Mouse (Mus musculus) embryonic facial prominence, embryonic 11.5 days (tissue): ENCODE results near the gene Abhd10. TPM values are rescaled to one million over a fixed set of nuclear protein-coding genes. Genes with fewer than 3 reads are reported as not detected.

Source experiments
- ATAC-seq: fragments of 200-750 bp; cut with Nextera tagmentation; replicated peaks from 2 replicates; pipeline ENCODE4 v1.8.0; 2017; ENCODE audit warnings: low read depth; ENCODE audit not compliant: insufficient number of reproducible peaks, low FRiP score, low TSS enrichment
- DNase-seq: peaks from one replicate; pipeline ENCODE4 v3.0.0-alpha.2; 2015; ENCODE audit warnings: low spot score
- H3K27ac ChIP-seq: fragments of 300-500 bp; sonication (generic); replicated peaks from 2 replicates; pipeline ENCODE4 v1.5.1; 2014; ENCODE audit warnings: mild to moderate bottlenecking, low read depth, low read length, control low read depth
- H3K27me3 ChIP-seq: fragments of 300-500 bp; sonication (generic); 2 replicates; pipeline ENCODE4 v1.6.1; 2014; ENCODE audit warnings: mild to moderate bottlenecking, low read length, moderate library complexity, mixed read lengths; ENCODE audit not compliant: control insufficient read depth, insufficient read depth
- H3K36me3 ChIP-seq: fragments of 300-500 bp; sonication (generic); replicated peaks from 2 replicates; pipeline ENCODE4 v1.6.1; 2014; ENCODE audit warnings: low read depth, mild to moderate bottlenecking, low read length, moderate library complexity, mixed read lengths; ENCODE audit not compliant: control insufficient read depth, insufficient read depth
- H3K4me1 ChIP-seq: fragments of 300-500 bp; sonication (generic); 2 replicates; pipeline ENCODE4 v1.6.1; 2014; ENCODE audit warnings: low read length, mixed read lengths; ENCODE audit not compliant: control insufficient read depth, insufficient read depth
- H3K4me2 ChIP-seq: fragments of 300-500 bp; sonication (generic); 2 replicates; pipeline ENCODE4 v1.6.1; 2014; ENCODE audit warnings: low read depth, mild to moderate bottlenecking, control low read depth, low read length, moderate library complexity
- H3K4me3 ChIP-seq: fragments of 300-500 bp; sonication (generic); 2 replicates; pipeline ENCODE4 v1.5.1; 2014; ENCODE audit warnings: low read depth, low read length, control low read depth
- H3K9ac ChIP-seq: fragments of 300-500 bp; sonication (generic); replicated peaks from 2 replicates; pipeline ENCODE4 v1.6.1; 2014; ENCODE audit warnings: mild to moderate bottlenecking, control low read depth, low read length
- H3K9me3 ChIP-seq: fragments of 300-500 bp; sonication (generic); replicated peaks from 2 replicates; pipeline ENCODE4 v1.6.1; 2016; ENCODE audit warnings: mild to moderate bottlenecking, low read length, inconsistent platforms, mixed read lengths; ENCODE audit not compliant: control insufficient read depth
- WGBS: fragments of 180-500 bp; shearing (Covaris S2); extraction: QIAGEN DNeasy Blood & Tissue Kit; methylation state at CpG from one replicate; pipeline ENCODE4 v1.1.7; 2014; 5-methylcytosine and 5-hydroxymethylcytosine counted together
- polyA plus RNA-seq: library from polyadenylated mRNA; unstranded; fragments of >200 nt; fragmentation: Nextera tagmentation; extraction: Ambion mirVana; gene quantifications from 2 replicates; pipeline ENCODE4 v1.2.1, GENCODE M21; 2014

Abhd10 gene
- polyA plus RNA-seq, 1 experiment from 2014 or later = 40.6 TPM

- no peak for ATAC-seq
- H3K4me1 ChIP-seq = no peaks in the 10 kb centered on the region
Observed at GRCm38 (mm10) chr16:45699301-45699700, 43.5 kb downstream of the Abhd10 start.

DNA sequence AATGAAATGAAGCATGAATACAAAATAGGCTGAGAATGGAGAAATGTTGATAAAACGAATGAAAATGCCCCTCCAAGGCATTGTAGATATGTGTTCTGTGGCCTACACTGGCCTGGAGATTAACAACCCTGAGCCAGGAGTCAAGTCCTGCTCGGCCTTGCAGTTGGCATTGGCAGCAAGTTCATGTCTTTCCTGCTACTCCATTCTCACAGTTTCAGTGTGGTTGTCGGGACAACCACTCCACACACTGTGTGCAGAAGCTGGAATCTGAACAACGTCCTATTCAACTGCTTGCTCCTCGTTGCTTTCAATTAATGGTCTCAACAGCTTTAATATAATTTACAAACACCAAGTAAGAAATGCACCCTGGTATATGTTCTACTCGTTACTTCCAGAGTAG, 44.8 kb downstream of the Abhd10 start:
- 81% methylated on average over 6 of the region's 6 CpGs for WGBS
- H3K27ac ChIP-seq = no peak overlapping the region
- no peaks in the 10 kb centered on the region for H3K4me1 ChIP-seq
- DNase-seq = no peak
- no peak overlapping the region for H3K9ac ChIP-seq
- H3K9me3 ChIP-seq = no peaks in the 10 kb centered on the region
- no peak overlapping the region for H3K4me3 ChIP-seq
- H3K27me3 ChIP-seq = no peaks in the 10 kb centered on the region
- no peak for ATAC-seq
- H3K4me2 ChIP-seq = no peak overlapping the region
- no peaks in the 10 kb centered on the region for H3K36me3 ChIP-seq

More at GRCm38 (mm10) chr16:45699301-45699700, 43.5 kb downstream of the Abhd10 start:
- no peaks in the 10 kb centered on the region for H3K27me3 ChIP-seq
- no peak for DNase-seq
- no peak overlapping the region for H3K27ac ChIP-seq
- H3K9me3 ChIP-seq = no peaks in the 10 kb centered on the region
- no peaks in the 10 kb centered on the region for H3K36me3 ChIP-seq
- no peak overlapping the region for H3K9ac ChIP-seq
- 73% methylated on average over 5 of the region's 5 CpGs for WGBS
- H3K4me2 ChIP-seq = no peak overlapping the region
- no peak overlapping the region for H3K4me3 ChIP-seq

- no peak for DNase-seq
- Histone ChIP-seq H3K4me2 (no peak overlapping the region), H3K9ac (no peak overlapping the region), H3K4me1 (no peaks in the 10 kb centered on the region), H3K9me3 (no peaks in the 10 kb centered on the region), H3K27ac (no peak overlapping the region), H3K27me3 (no peaks in the 10 kb centered on the region), H3K36me3 (no peaks in the 10 kb centered on the region), H3K4me3 (no peak overlapping the region)
- no peak for ATAC-seq
- WGBS = 75% methylated on average over 9 of the region's 9 CpGs
Observed at GRCm38 (mm10) chr16:45695445-45696160, 47.2 kb downstream of the Abhd10 start.

GRCm38 (mm10) chr16:45693558-45693957, 49.2 kb downstream of the Abhd10 start, which contains the start of gene Tmprss7:
Tmprss7 (minus strand) TSS chr16:45693658.
- Histone ChIP-seq H3K9ac (no peak within 1 kb of the TSS), H3K36me3 (no peaks in the 10 kb centered on the region), H3K4me3 (no peak within 1 kb of the TSS), H3K27ac (no peak within 1 kb of the TSS), H3K4me2 (no peak within 1 kb of the TSS), H3K4me1 (no peaks in the 10 kb centered on the region; the same call in 1 of the 2 replicates), H3K9me3 (no peaks in the 10 kb centered on the region), H3K27me3 (no peaks in the 10 kb centered on the region)
- 74% methylated on average over 10 of the region's 10 CpGs for WGBS
- no peak for DNase-seq
- no peak for ATAC-seq

GRCm38 (mm10) chr16:45692851-45693250, 49.9 kb downstream of the Abhd10 start:
- Histone ChIP-seq H3K27me3 (no peaks in the 10 kb centered on the region), H3K9ac (no peak overlapping the region), H3K4me1 (no peaks in the 10 kb centered on the region; the same call in 1 of the 2 replicates), H3K9me3 (no peaks in the 10 kb centered on the region), H3K27ac (no peak overlapping the region), H3K4me2 (no peak overlapping the region), H3K4me3 (no peak overlapping the region), H3K36me3 (no peaks in the 10 kb centered on the region)
- DNase-seq = no peak
- no peak for ATAC-seq
- WGBS = 69% methylated on average over 3 of the region's 3 CpGs

DNA sequence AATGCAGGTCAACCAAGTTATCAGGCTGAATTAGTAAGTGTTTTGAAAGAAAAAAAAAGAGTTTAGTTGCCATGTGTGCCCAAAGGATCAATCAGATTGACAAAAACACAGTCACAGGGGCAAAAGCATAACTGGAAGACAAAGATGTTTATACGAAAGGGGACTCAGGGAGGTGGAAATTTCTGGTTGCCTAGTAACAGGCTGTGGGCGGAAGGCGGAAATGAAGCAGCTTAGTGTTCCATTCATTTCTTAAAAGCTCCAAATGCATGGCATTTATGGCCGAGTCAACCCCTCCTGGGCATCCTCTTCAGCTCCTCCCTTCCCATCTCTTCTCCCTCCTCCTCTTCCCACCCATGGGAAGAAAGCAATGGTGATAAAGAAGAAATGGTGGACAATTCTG, 52.6 kb downstream of the Abhd10 start:
- H3K27ac ChIP-seq = no peak overlapping the region
- H3K4me2 ChIP-seq = no peak overlapping the region
- H3K4me3 ChIP-seq = no peak overlapping the region
- 37% methylated on average over 4 of the region's 4 CpGs for WGBS
- no peaks in the 10 kb centered on the region; the same call in 1 of the 2 replicates for H3K4me1 ChIP-seq
- no peaks in the 10 kb centered on the region for H3K36me3 ChIP-seq
- DNase-seq (peak; percentile 16), ATAC-seq (no peak)
- no peaks in the 10 kb centered on the region for H3K27me3 ChIP-seq
- H3K9ac ChIP-seq = no peak overlapping the region
- H3K9me3 ChIP-seq = no peaks in the 10 kb centered on the region

DNA sequence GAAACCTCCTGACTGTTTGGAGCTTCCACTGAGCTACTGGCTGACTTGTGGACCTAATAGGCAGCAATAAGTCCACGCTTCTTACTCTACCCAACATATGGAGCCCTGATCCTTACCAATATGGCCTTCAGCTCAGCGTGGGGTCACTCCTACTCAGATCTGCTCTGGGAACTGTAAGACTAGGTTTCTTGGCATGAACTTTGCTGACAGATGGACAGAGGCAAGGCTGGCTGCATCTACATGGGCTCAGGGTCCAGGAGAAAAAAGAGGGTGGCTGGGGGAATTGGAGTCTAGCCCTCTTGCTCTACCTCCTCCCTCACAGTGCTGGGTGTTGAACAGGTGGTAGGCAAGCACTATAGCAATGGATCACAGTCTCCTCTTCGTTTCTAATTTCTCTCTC, 55.9 kb downstream of the Abhd10 start:
- no peak for DNase-seq
- H3K4me3 ChIP-seq = no peak overlapping the region
- no peak overlapping the region for H3K27ac ChIP-seq
- no peaks in the 10 kb centered on the region; the same call in 1 of the 2 replicates for H3K4me1 ChIP-seq
- H3K27me3 ChIP-seq = no peaks in the 10 kb centered on the region
- no peak for ATAC-seq
- no peaks in the 10 kb centered on the region for H3K36me3 ChIP-seq
- no peak overlapping the region for H3K9ac ChIP-seq
- 83% methylated on average over 3 of the region's 3 CpGs for WGBS
- no peak overlapping the region for H3K4me2 ChIP-seq
- no peaks in the 10 kb centered on the region for H3K9me3 ChIP-seq

- H3K4me1 ChIP-seq = no peaks in the 10 kb centered on the region; the same call in 1 of the 2 replicates
- no peak overlapping the region for H3K4me3 ChIP-seq
- H3K36me3 ChIP-seq = no peaks in the 10 kb centered on the region
- 71% methylated on average over 3 of the region's 3 CpGs for WGBS
- H3K27ac ChIP-seq = no peak overlapping the region
- no peak overlapping the region for H3K4me2 ChIP-seq
- no peaks in the 10 kb centered on the region for H3K27me3 ChIP-seq
- no peak overlapping the region for H3K9ac ChIP-seq
- DNase-seq (no peak), ATAC-seq (no peak; the same call in 1 of the 2 replicates)
- H3K9me3 ChIP-seq = no peaks in the 10 kb centered on the region
Observed at GRCm38 (mm10) chr16:45685295-45685694, 57.5 kb downstream of the Abhd10 start.
